Mouse (Mus musculus) spleen, adult 2 months (tissue): Measurements from ENCODE around the gene Nrd1. TPM values are rescaled to one million over a fixed set of nuclear protein-coding genes. Genes with fewer than 3 reads are reported as not detected.

Experiments used
- DNase-seq, 2 experiments: peaks; one replicate each; pipeline versions ENCODE4 v3.0.0 to v3.0.0-alpha.2; 2012 to 2021; ENCODE audit warnings: low spot score in 2 of 2, low read depth in 1 of 2
- H3K27ac ChIP-seq: fragments of 200-500 bp; 2 replicates; pipeline ENCODE4 v1.5.1; 2012; ENCODE audit warnings: low read length, inconsistent platforms; ENCODE audit not compliant: insufficient read depth
- H3K27me3 ChIP-seq: fragments of 200-500 bp; 2 replicates; pipeline ENCODE4 v1.6.1; 2012; ENCODE audit warnings: mild to moderate bottlenecking, moderate library complexity, low read length, inconsistent platforms; ENCODE audit not compliant: control insufficient read depth, insufficient read depth
- H3K36me3 ChIP-seq: fragments of 200-500 bp; 2 replicates; pipeline ENCODE4 v1.6.1; 2012; ENCODE audit warnings: mild to moderate bottlenecking, low read length, inconsistent platforms; ENCODE audit not compliant: control insufficient read depth, insufficient read depth
- H3K4me1 ChIP-seq: fragments of 200-500 bp; 2 replicates; pipeline ENCODE4 v1.6.1; 2011; ENCODE audit warnings: inconsistent platforms; ENCODE audit not compliant: control insufficient read depth, insufficient read depth, insufficient read length
- H3K4me3 ChIP-seq: fragments of 200-500 bp; 2 replicates; pipeline ENCODE4 v1.5.1; 2011; ENCODE audit warnings: mild to moderate bottlenecking, inconsistent platforms; ENCODE audit not compliant: insufficient read depth, insufficient read length; ENCODE audit errors: extremely low read depth
- CTCF ChIP-seq: fragments of 200-500 bp; IDR thresholded peaks from 2 replicates; pipeline ENCODE4 v1.5.1; 2011; ENCODE audit warnings: mild to moderate bottlenecking, inconsistent platforms; ENCODE audit not compliant: insufficient read depth, insufficient read length, insufficient replicate concordance; ENCODE audit errors: extremely low read depth
- POLR2A ChIP-seq: fragments of 200-500 bp; IDR thresholded peaks from 2 replicates; pipeline ENCODE4 v1.6.1; 2011; ENCODE audit warnings: low read depth, low read length, inconsistent platforms
- WGBS: fragments of 180-500 bp; shearing (Covaris S2); methylation state at CpG from one replicate; pipeline ENCODE4 v1.1.7; 2018; 5-methylcytosine and 5-hydroxymethylcytosine counted together
- polyA plus RNA-seq: library from polyadenylated mRNA; depleted of rRNA; stranded (reverse); fragments of >200 nt; gene quantifications from 2 replicates; pipeline ENCODE4 v1.2.3, GENCODE M21; 2012; rRNA removed

The Nrd1 gene
- 17.7 and 23.0 TPM in 2 replicates for polyA plus RNA-seq

DNA sequence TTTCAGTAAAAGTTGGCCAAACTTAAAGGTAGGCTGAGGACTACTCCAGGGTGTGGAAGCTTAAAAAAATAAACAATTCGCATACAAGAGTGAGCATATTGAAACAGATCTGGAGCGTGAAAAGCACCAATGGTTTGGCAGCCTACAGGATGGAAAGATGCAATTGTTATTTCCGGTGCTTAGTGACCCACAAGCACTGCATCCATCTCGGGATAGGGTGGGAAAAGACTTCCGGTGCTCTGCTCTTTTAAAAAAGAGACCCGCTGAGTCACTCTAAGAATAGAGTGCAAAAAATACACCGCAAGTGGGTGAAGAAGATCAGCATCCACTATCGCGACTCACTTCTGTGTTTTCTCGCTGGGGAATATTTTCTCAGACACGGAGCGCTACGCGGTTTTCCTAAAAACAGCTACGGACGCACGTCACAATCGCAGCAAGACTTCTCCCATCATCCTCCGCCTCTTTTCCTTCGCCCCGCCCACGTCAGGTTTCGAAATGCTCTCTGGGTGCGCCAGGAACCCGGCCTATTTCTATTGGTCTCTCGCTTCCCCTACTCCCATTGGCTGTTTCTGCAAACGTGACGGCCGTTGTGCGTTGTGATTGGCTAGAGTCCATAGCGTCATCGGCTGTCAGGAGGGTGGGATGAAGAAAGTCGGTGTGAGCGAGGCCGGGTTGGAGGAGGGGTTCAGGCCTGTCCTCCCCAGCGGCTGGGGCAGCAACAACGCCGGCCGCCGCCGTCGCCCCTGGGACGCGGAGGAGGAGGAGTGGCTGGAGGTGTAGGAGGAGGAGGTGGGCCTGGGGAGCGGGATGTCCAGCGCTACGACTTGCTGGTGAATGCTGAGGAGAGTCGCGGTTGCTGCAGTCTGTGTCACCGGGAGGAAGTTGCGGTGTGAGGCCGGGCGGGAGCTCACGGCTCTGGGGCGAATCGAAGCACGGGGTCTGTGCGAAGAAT lies at the start of gene Nrd1:
Nrd1 (plus strand) TSS at position 657 of the 952 bp plus-strand sequence.
- Histone ChIP-seq H3K4me1 (no peaks in the 10 kb centered on the region), H3K4me3 (peak within 1 kb of the TSS; percentile 83), H3K27ac (peak within 1 kb of the TSS; percentile 93), H3K27me3 (no peaks in the 10 kb centered on the region), H3K36me3 (0 out of 2 replicates have a peak, but pooled peaks cover 3% of the 10 kb centered on the region)
- WGBS: under 1% methylated on average over 58 of the region's 58 CpGs
- peak; percentile 97 for TF ChIP-seq POLR2A
- no peak for TF ChIP-seq CTCF
- peak; percentile 98 to 99 for DNase-seq

DNA sequence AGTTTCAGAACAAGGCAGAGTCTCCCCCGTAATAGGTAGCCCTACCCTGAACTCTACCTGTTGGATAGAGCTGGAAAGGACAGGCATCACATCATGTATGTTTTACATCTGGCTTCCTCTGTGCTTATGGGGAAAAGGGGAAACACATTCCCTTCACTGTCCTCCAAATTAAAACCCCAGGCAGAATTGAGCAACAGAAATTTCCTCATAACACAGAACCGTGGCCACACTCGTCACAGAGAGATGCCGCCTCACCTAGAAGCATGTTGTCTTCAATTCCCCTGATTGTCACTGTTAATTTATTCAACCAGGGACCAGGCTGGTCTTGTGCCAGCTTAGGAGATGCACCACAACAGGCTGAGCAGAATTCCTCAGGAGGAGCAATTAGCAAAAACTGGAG lies 48.8 kb upstream of the Nrd1 start:
- WGBS: 81% methylated on average over 4 of the region's 4 CpGs
- TF ChIP-seq POLR2A: no peak
- no peak for TF ChIP-seq CTCF
- Histone ChIP-seq H3K36me3 (no peaks in the 10 kb centered on the region), H3K4me3 (no peak overlapping the region), H3K4me1 (no peaks in the 10 kb centered on the region), H3K27ac (no peak overlapping the region), H3K27me3 (no peaks in the 10 kb centered on the region)
- DNase-seq: no peak

DNA sequence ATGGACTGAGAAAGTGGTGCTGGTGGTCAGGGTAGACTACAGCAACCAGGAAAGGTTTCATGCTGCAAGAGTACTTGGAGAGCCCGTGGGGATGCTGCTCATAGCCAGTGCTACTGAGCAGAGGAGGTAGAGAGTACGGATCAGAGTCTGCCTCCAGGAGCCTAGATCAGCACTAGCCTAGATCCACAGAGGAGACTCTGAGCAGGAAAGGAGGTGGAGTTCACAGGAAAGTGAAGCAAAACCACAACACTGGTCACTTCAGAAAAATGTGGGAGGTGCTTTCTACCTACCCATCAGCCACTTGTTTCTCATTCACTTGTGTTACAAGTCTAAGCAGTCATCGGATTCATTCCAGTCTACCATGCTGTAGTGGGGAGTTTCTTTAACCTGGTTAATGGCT lies 40.8 kb upstream of the Nrd1 start:
- 92% methylated on average over 3 of the region's 3 CpGs for WGBS
- DNase-seq: no peak
- Histone ChIP-seq H3K27me3 (no peaks in the 10 kb centered on the region), H3K4me1 (no peaks in the 10 kb centered on the region), H3K27ac (no peak overlapping the region), H3K4me3 (no peak overlapping the region), H3K36me3 (no peaks in the 10 kb centered on the region)
- TF ChIP-seq CTCF (no peak), POLR2A (no peak)

DNA sequence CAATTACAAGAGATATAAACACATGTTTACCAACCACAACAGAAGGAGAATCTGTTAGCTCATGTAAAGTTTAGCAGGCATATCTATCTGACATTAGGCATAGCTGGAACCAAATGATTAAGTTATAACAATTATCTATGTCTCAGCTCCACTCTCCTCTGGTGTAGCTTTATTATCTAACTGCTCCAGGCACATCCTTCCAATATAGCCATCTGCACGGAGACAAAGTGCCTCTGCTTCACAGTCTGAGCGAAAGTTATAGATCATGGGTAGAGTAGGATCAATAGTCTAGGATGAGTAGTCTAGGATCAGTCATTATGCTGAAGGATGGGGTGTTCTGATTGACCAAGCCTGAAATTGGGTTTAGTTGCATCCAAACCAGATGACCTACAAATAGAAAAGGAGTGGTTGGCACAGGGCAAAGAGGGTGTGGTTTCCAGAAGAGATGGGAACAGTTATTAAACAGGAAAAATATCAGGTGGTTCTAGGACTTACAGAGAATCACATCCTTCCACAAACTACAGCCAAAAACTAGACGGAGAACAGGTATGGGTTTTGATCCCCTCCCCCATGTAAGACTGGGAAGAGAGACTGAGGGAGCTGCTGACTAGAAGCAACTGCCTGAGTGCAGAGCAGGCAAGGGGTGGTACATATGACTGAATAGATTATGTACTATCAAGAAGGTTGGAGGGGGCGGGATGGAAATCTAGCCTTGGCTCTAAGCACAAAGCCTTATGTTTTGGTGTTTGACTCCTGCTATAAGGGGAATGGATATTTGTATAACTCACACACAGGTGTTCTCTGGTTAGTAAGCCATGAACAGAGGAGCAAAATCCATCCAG lies 39.6 kb upstream of the Nrd1 start:
- TF ChIP-seq CTCF: no peak
- TF ChIP-seq POLR2A: no peak
- WGBS: 78% methylated on average over 4 of the region's 4 CpGs
- Histone ChIP-seq H3K4me1 (no peaks in the 10 kb centered on the region), H3K27me3 (no peaks in the 10 kb centered on the region), H3K36me3 (no peaks in the 10 kb centered on the region), H3K4me3 (no peak overlapping the region), H3K27ac (no peak overlapping the region)
- no peak for DNase-seq

GRCm38 (mm10) chr4:108963017-108963416 lies 37.4 kb upstream of the Nrd1 start:
- WGBS: 90% methylated on average over 6 of the region's 6 CpGs
- H3K4me3 ChIP-seq: no peak overlapping the region
- no peaks in the 10 kb centered on the region for H3K27me3 ChIP-seq
- H3K27ac ChIP-seq: no peak overlapping the region
- H3K4me1 ChIP-seq: no peaks in the 10 kb centered on the region
- no peak for TF ChIP-seq POLR2A
- TF ChIP-seq CTCF: no peak
- DNase-seq: no peak
- no peaks in the 10 kb centered on the region for H3K36me3 ChIP-seq

DNA sequence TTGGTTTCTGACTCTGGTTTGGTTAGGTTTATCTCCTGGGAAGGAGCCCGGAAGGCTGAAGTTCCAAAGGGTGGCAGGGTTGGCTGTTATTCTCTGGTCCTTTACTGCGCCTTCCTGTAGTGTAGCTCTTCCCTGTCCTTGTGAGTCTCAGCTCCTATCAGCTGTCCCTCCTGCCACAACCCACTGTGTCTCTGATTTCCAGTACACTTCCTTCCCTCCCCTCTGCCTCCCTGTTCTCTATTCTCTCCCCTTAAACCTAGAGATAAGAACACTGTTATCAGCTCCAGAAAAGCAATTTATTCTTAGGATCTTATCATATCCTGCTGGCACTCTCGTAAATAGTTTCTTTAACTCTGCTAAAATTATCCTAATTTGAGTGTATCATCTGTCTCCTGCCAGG lies 30.9 kb upstream of the Nrd1 start:
- Histone ChIP-seq H3K27ac (no peak overlapping the region), H3K4me3 (no peak overlapping the region), H3K4me1 (no peaks in the 10 kb centered on the region), H3K27me3 (peaks cover 2% of the 10 kb centered on the region; the same call in 1 of the 2 replicates), H3K36me3 (no peaks in the 10 kb centered on the region)
- TF ChIP-seq POLR2A: no peak
- no peak for TF ChIP-seq CTCF
- 67% methylated on average over 3 of the region's 3 CpGs for WGBS
- no peak for DNase-seq
